Mouse (Mus musculus): ENCODE data around the gene Usp32. TPM values are rescaled to one million over a fixed set of nuclear protein-coding genes. Genes with fewer than 3 reads are reported as not detected.

Gene Usp32
- polyA plus RNA-seq, 1 experiment, result not detected

- Histone ChIP-seq H3K4me3 (ENCODE audit: insufficient read depth, low read depth, low read length) (no peak overlapping the region), H3K4me1 (ENCODE audit: control insufficient read depth, insufficient read depth, low read length) (no peaks in the 10 kb centered on the region), H3K27ac (ENCODE audit: insufficient read depth, low read depth, low read length) (no peak overlapping the region)
- TF ChIP-seq CTCF (IDR thresholded peaks at IDR 0.05; ENCODE audit: insufficient read depth, low read depth, low read length) (no peak), POLR2A (IDR thresholded peaks at IDR 0.05; ENCODE audit: insufficient read depth, low read depth, low read length) (no peak)
- WGBS, result 59% methylated on average over 2 of the region's 2 CpGs
Observed at GRCm38 (mm10) chr11:85103763-85104162, 36.2 kb downstream of the Usp32 start.

GRCm38 (mm10) chr11:85095116-85095515, 44.8 kb downstream of the Usp32 start:
- no peak overlapping the region for H3K27ac ChIP-seq (ENCODE audit: insufficient read depth, low read depth, low read length)
- H3K4me3 ChIP-seq (ENCODE audit: insufficient read depth, low read depth, low read length), result no peak overlapping the region
- no peak for TF ChIP-seq POLR2A (IDR thresholded peaks at IDR 0.05; ENCODE audit: insufficient read depth, low read depth, low read length)
- no peak for TF ChIP-seq CTCF (IDR thresholded peaks at IDR 0.05; ENCODE audit: insufficient read depth, low read depth, low read length)
- WGBS, result 79% methylated on average over 5 of the region's 5 CpGs
- peaks cover 5% of the 10 kb centered on the region for H3K4me1 ChIP-seq (ENCODE audit: control insufficient read depth, insufficient read depth, low read length)

DNA sequence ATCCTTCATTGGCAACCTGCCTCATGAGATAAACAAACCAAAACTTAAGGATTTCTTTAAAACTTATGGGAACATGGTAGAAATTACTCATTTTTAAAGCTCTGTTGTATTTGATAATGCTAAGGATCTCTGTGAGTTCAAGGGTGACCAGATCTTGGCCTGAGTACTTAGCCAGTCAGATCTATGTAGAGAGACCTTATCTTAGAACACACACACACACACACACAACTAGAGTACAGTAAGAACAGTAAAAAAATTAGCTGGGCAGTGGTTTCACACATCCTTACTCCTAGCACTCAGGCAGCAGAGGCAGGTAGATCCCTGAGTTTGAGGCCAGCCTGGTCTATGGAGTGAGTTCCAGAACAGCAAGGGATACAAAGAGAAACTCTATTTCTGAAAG, 53.7 kb downstream of the Usp32 start:
- no peak for TF ChIP-seq CTCF (IDR thresholded peaks at IDR 0.05; ENCODE audit: insufficient read depth, low read depth, low read length)
- Histone ChIP-seq H3K4me3 (ENCODE audit: insufficient read depth, low read depth, low read length) (no peak overlapping the region), H3K4me1 (ENCODE audit: control insufficient read depth, insufficient read depth, low read length) (no peaks in the 10 kb centered on the region), H3K27ac (ENCODE audit: insufficient read depth, low read depth, low read length) (no peak overlapping the region)

GRCm38 (mm10) chr11:85067871-85068270, 72.1 kb downstream of the Usp32 start:
- Histone ChIP-seq H3K27ac (ENCODE audit: insufficient read depth, low read depth, low read length) (no peak overlapping the region), H3K4me3 (ENCODE audit: insufficient read depth, low read depth, low read length) (no peak overlapping the region), H3K4me1 (ENCODE audit: control insufficient read depth, insufficient read depth, low read length) (no peaks in the 10 kb centered on the region)
- no peak for TF ChIP-seq POLR2A (IDR thresholded peaks at IDR 0.05; ENCODE audit: insufficient read depth, low read depth, low read length)
- no peak for TF ChIP-seq CTCF (IDR thresholded peaks at IDR 0.05; ENCODE audit: insufficient read depth, low read depth, low read length)
- WGBS, result 98% methylated on average over 4 of the region's 4 CpGs

- H3K27ac ChIP-seq (ENCODE audit: insufficient read depth, low read depth, low read length), result no peak overlapping the region
- H3K4me3 ChIP-seq (ENCODE audit: insufficient read depth, low read depth, low read length), result no peak overlapping the region
- WGBS, result 95% methylated on average over 4 of the region's 4 CpGs
- no peak for TF ChIP-seq POLR2A (IDR thresholded peaks at IDR 0.05; ENCODE audit: insufficient read depth, low read depth, low read length)
- TF ChIP-seq CTCF (IDR thresholded peaks at IDR 0.05; ENCODE audit: insufficient read depth, low read depth, low read length), result no peak
- H3K4me1 ChIP-seq (ENCODE audit: control insufficient read depth, insufficient read depth, low read length), result no peaks in the 10 kb centered on the region
Observed at GRCm38 (mm10) chr11:85058562-85058961, 81.4 kb downstream of the Usp32 start.

DNA sequence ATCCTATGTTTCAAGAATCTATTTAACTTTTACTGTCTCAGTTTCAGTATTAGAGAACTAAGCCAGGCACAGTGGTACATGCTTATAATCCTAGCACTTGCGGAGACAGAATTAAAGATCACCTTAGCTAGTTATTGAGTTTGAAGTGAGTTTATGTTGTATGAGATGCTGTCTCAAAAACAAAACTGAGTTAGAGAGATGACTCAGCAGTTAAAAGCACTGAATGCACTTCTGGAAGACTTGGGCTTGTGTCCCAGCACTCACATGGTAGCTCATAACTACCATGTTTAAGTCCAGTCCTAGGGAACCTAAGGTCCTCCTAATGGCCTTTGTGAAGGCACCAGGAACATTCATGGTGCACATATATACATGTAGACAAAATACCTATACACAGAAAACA, 82.4 kb downstream of the Usp32 start:
- TF ChIP-seq CTCF (IDR thresholded peaks at IDR 0.05; ENCODE audit: insufficient read depth, low read depth, low read length) (no peak), POLR2A (IDR thresholded peaks at IDR 0.05; ENCODE audit: insufficient read depth, low read depth, low read length) (no peak)
- H3K4me1 ChIP-seq (ENCODE audit: control insufficient read depth, insufficient read depth, low read length), result no peaks in the 10 kb centered on the region
- H3K27ac ChIP-seq (ENCODE audit: insufficient read depth, low read depth, low read length), result no peak overlapping the region
- no peak overlapping the region for H3K4me3 ChIP-seq (ENCODE audit: insufficient read depth, low read depth, low read length)
- 98% methylated on average over 1 of the region's 1 CpGs for WGBS

DNA sequence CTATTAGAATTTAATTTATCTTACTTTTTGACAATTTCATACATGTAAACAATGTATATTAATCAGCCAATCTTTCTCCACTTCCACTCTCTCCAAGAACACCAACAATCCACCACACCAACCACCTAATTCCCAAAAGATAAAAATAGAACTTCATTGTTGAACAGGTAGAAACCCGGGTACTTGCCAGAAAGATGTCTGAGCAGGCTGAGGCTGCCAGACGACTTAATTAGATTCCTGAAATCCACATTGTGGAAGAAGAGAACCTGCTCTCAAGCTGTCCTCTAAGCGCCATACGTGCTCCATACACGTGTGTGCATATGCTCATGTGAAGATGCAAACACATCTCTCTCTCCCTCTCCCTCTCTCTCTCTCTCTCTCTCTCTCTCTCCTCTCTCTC, 83.1 kb downstream of the Usp32 start:
- no peaks in the 10 kb centered on the region for H3K4me1 ChIP-seq (ENCODE audit: control insufficient read depth, insufficient read depth, low read length)
- 69% methylated on average over 5 of the region's 5 CpGs for WGBS
- TF ChIP-seq POLR2A (IDR thresholded peaks at IDR 0.05; ENCODE audit: insufficient read depth, low read depth, low read length), result no peak
- no peak for TF ChIP-seq CTCF (IDR thresholded peaks at IDR 0.05; ENCODE audit: insufficient read depth, low read depth, low read length)
- no peak overlapping the region for H3K27ac ChIP-seq (ENCODE audit: insufficient read depth, low read depth, low read length)
- H3K4me3 ChIP-seq (ENCODE audit: insufficient read depth, low read depth, low read length), result no peak overlapping the region

DNA sequence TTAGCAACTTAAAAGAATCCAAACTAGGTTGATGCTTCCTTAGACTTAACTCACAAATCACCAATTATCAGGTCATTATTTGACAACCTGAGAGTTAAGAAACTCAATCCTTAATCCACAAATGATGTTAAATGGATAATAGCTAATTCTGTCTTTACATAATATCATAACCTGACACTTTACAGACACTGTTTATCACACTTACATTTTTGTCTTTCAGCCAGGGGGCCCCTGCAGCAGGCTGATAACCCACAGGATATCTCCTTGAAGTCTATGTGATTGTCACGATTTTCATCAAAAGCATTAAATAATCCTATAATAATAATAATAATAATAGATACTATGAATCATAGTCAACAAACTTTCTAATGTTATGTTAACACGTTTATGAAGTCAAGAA, 84.4 kb downstream of the Usp32 start:
- Histone ChIP-seq H3K4me3 (ENCODE audit: insufficient read depth, low read depth, low read length) (no peak overlapping the region), H3K4me1 (ENCODE audit: control insufficient read depth, insufficient read depth, low read length) (no peaks in the 10 kb centered on the region), H3K27ac (ENCODE audit: insufficient read depth, low read depth, low read length) (no peak overlapping the region)
- TF ChIP-seq POLR2A (IDR thresholded peaks at IDR 0.05; ENCODE audit: insufficient read depth, low read depth, low read length) (no peak), CTCF (IDR thresholded peaks at IDR 0.05; ENCODE audit: insufficient read depth, low read depth, low read length) (no peak)
- 91% methylated on average over 2 of the region's 2 CpGs for WGBS

DNA sequence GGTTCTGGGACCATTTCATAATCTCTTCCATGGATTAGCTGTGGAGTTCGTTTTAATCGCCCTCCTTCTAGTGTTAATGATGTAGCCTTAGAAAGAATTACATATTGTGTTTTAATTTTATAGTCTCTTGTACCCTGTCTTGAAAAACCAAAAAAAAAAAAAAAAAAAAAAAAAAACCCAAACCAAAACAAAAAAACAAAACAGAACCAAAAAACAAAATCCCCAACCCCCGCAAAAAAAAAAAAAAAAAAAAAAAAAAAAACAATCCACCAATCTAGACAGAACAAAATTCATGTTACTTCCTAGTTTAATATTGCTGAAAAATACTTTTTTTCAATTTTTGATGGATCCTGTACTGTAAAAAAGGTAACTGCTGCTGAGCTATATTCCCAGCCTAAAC, 100.7 kb downstream of the Usp32 start:
- no peak for TF ChIP-seq CTCF (IDR thresholded peaks at IDR 0.05; ENCODE audit: insufficient read depth, low read depth, low read length)
- TF ChIP-seq POLR2A (IDR thresholded peaks at IDR 0.05; ENCODE audit: insufficient read depth, low read depth, low read length), result no peak
- WGBS, result 82% methylated on average over 3 of the region's 3 CpGs
- H3K4me3 ChIP-seq (ENCODE audit: insufficient read depth, low read depth, low read length), result no peak overlapping the region
- H3K27ac ChIP-seq (ENCODE audit: insufficient read depth, low read depth, low read length), result no peak overlapping the region
- no peaks in the 10 kb centered on the region for H3K4me1 ChIP-seq (ENCODE audit: control insufficient read depth, insufficient read depth, low read length)

GRCm38 (mm10) chr11:85013121-85013520, 126.8 kb downstream of the Usp32 start:
- TF ChIP-seq POLR2A (IDR thresholded peaks at IDR 0.05; ENCODE audit: insufficient read depth, low read depth, low read length) (no peak), CTCF (IDR thresholded peaks at IDR 0.05; ENCODE audit: insufficient read depth, low read depth, low read length) (no peak)
- Histone ChIP-seq H3K27ac (ENCODE audit: insufficient read depth, low read depth, low read length) (no peak overlapping the region), H3K4me3 (ENCODE audit: insufficient read depth, low read depth, low read length) (no peak overlapping the region), H3K4me1 (ENCODE audit: control insufficient read depth, insufficient read depth, low read length) (no peaks in the 10 kb centered on the region)
